Mouse (Mus musculus): ENCODE results near the gene Arsg.
"Not testable (repeated sequence)": the region's sequence is repeated elsewhere in the genome, so short reads cannot be mapped to it uniquely, and the experiment has no call there.

The Arsg gene

DNA sequence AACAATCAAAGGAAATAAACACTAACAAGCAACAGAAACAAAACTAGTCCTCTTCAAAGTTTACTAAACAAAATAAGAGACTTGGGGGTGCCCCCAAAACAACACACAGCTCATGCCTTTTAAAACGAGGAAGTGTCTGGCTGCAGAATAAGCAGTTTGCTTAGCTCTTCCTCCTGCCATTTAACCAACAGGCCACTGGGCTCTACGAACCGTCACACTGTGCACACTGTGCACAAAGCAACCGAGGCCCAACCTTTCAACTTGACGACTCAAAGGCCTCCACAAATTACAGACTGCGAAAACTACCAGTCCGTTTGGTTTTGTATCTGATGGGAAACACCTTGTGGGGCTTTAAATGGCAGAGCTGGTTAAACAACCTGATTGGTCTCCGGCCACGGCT, 3.0 kb upstream of the Arsg start:
- DNase-seq = no peak

DNA sequence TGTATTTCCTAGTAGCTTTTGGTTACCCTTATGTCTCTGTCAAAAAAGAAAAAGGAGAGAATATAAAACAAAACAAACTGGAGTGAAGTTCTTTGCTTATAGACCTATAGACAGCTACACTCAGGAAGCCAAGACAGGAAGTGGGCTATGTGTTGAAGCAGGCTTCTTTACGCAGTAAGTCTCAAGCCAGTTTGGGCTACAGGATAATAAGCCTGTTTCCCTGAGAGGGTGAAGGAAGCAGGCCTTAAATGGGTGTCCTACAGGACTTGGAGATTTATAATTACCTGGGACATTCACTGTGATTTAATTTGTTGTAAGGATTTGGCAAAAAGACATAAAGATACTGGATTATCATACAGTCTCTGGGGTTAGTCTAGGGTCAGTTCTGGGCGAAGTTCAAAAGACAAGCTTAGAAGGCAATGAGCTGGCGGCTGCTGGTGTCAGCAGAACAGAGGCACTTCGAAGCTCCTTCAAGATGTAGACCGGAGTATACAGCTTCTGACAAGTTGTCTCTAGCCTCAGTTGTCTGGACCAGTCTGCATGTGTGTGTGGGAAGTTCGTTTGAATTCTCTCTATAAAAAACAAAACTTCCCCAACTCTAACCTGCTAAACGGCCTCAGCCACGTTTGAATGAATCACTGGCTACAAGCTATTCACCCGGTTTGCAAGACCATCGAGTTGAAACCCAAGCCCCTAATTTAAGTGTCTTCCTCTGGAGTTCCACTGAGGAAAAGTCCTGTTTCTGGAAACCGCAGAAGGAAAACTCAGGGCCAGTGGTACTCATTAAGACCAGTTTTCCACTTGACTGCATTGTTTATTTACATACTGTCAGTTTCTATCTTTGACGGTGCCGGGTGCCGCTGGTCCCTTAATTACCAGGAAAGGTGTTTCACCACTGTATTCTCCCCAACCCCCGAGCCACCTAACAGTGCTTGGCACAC, 2.0 kb upstream of the Arsg start:
- no peak for DNase-seq

DNA sequence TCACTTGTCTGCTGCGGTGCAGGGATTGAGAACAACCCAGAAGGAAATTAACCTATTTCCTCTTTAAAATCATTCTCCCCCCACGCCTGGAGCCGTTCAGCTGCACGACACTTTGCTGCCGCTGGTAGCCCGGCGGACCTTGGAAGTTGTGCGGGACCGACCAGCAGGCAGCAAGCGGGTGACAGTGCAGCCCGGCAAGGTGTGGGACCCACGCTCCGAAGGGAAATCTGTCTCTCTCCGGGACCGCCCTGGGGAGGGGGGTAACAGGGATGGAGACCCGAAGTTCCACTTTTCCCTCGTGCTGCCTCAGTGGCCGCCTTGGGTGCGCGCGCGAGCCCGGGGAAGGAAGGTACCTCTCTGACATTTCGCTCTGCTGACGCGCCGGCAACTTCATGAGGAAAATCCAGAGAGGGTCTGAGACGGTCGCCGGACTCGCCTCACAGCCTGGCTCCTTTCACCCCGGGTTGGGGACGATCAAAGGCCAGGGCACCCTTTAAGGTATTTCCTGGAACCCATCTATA, 943 bp upstream of the Arsg start:
- peak; percentile 30 for DNase-seq

DNA sequence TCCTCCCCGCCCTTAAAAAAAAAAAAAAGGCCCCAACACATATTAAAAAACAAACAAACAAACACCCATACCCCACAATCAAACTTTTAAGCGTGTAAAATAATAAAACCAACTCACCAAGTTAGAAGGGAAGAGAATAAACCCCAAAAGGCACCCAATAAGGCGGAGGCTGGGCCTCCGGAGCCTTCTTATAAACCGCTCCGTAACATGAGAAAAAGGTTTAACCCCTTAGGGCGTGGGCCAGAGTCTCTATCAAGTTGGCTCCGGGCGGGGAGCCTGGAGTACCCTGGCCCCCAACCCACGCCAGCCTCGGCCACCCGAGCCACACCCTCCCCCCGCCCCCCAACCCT, 378 bp upstream of the Arsg start:
- no peak for DNase-seq

DNA sequence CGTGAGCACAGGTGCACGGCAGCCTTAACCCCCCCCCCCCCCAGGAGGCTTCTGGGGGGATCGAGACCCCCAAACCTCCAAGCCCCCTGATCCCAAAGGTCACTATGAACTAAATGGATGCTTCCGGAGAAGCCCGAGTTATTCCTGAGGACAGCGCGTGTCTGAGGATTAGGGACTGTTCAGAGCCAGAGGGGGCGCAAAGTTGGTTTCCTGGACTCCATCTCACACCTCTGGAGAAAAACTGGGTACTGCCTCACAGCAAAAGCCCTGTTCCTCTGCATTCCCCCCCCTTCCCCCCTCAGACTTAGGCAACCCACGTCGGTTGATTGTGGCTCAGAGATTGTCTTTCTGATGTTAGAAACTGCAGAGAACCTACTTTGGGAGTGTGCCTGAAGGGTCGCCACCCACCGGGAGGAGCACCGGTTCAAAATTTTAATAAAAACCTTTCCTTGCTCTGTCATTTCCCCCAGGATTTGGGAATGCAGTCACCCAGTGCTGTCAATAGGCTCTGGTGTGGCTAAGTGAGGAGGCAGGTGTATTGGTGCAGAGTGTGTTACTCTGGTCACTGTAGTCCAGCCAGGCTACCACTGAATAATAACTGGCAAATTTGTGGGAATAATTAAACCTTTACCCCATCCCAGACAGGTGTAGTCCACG, 1.0 kb downstream of the Arsg start:
- DNase-seq = no peak

DNA sequence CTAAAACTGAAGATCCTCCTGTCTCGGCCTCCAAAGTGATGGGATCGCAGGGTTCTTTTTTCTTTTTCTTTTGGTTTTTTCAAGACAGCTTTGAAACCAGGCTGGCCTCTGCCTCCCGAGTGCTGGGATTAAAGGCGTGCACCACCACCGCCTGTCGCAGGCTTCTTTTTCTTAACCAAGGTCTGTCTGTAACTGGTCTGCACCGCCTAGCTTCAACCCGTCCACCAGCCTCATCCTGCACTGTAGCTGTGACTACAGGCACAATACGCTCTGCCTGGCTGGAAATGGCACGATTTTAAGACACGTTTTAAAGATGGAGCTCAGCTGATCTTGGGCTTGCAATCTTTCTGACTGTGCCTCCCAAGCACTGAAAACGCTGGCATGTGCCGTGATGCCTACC, 1.7 kb downstream of the Arsg start:
- DNase-seq = no peak

DNA sequence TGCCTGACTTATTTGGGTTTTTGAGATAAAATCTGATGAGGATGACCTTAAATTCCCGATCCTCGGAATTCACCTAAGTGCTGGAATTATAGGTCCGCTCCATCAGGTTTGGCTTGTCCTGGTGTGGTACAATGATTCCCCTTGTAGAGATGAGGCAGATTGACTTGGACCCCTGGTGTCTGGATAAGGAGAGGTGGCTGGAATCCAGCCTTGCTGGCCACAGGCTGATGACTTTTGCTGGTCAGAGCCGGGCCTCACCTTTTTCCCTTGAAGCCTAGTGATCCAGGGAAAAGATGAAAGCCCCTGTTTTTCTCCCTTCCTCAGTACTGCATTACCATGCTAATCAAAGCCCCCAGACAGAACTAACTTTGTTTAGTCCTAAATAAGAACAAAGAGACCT, 2.5 kb downstream of the Arsg start:
- no peak for DNase-seq

DNA sequence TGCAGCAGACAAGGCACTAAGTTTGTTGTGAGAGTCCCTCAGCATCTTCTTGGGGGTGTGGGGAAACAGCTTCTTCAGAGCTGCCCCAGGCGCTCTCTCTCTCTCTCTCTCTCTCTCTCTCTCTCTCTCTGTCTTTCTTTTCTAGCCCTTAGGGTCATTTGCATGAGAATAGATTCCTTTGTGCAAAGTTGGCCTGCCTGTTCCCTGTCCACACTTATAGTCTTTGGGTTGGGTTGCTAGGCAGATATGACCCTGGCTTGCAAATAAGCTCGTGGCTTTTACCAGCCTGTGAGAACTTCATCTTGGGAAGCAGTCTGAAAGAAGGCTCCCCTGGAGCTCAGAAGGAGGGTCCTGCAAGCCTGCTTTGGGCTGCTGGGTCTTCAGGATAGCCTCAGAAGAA, 3.1 kb downstream of the Arsg start:
- no peak for DNase-seq

DNA sequence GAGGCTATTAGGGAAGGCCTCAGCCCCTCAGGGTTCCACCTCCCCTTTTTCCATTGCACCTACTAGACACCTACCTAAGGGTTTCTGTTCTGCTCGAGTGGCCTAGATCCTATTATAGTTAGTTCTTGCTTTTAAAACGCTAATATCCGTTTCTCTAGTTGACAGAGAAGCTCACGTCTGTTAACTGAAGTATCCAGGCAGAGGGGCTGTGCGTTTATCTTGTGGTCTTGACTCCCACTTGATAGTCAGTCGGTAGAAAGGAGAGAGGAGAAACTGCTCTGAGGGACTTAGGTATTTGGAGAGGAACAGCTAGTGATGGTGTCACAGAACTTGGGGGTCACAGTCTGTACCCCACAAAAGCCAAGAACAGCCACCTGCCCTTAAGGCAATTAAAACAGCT, 3.5 kb downstream of the Arsg start:
- no peak for DNase-seq

DNA sequence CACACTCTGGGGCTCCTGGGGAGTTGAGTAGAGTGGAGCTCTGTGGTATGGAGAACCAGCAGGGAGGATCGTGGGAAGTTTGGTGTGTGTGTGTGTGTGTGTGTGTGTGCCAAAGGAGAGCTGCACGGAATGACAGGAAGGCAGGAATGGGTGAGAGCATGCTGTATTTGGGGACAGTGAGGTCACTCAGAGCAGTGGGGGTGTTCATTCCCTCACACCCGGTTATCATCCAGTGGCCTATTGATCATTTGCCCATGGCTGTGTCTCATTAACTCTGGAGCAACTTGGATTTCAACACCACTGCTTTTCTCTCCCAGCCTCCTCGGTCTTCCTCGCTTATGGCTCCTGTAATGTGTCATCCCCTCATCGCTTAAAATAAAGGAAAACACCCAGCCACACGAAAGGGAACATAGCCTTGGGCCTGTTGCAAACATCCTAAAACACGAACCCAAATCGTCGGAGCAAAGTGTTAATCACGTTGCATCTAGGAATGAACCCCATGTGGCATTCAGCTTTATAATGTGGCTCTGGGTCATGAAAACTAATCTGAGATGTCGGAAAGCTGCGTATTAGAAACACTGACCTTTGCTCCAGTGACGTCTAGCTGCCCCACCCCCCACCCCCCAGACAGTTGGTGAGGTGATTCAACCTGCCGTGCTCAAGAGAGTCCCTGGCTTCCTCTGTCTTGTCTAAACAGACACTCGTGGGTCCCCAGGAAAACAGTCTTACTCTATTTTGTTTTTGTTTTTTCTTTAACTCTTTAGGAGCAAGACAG, 4.6 kb downstream of the Arsg start:
- no peak for DNase-seq

DNA sequence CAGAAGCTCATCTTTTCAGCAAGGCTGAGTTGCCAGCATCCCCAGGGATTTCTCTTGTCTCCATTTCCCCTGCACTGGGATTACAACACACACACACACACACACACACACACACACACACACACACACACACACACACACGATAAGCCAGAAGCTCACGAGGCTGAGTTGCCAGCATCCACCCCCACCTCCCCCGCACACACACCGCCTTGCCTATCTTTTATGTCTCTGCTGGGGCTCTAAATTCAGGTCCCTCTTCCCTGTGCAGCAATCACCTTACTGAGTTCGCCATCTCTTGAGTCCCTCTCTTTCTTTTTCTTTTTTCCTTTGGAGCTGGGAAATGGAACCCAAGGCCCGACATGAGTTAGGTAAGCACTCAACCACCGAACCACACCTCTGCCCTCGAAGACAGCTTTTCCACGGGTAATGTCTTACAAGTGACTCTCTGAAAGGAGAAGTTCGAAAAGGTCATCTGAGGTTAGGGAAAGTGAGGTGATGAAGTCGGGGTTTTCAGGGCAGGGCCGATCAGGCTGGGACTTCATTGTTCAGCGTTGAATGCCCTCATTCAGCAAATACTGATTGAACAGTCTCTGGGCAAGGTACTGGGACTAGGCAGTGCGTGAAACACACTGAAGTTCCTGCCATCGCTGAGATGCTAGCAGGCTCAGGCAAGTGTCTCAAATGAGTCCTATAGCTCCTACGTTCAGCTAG, 6.6 kb downstream of the Arsg start:
- no peak for DNase-seq

DNA sequence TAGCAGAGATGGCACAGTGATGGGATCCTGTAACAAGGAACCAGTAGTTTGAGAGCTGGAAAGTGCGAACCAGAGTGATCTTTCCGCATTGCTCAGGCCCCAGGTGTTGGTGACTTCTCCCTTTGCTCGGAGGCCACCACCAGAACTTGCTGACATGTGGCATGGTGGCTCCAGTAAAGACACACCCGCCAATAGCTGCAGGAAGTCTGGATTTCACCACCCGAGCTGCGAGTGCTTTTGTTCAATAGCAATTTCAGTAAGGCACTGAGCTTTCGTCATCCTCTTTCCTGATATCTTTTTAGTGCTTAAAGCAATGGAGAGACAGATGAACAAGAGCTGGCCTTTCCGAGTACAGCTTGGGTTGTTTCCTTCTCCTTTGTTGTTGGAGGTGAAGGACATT, 7.3 kb downstream of the Arsg start:
- no peak for DNase-seq

DNA sequence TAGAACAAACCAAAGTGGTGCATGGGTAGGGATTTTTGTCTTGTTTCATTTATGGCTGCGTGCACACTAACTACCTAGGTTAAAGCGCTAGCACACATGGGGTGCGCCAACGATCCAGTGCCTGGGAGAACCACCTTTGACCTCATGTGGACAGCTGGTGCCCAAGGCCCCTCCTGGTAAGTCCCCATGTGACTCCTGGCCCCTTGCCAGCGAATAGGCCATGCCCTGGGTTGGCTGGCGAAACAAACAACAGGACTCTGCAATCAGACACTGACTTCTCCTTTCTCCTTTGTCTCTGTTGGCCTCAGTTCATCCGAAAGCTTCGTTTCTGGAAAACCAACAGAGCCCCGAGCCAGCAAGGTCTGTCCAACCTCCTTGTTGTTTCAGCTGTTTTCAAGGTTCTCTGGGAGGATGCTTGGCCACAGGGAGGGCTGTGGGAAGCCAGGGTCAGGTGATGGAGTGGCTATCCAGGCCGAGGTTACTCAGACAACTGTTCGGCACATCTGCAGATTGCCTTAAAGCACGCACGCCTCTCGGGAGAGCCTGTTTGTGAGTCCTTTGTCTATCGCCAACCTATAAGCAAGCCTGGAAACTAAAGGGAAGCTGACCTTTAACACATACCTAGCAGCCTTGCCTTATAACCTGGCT, 12.3 kb downstream of the Arsg start:
- DNase-seq = no peak

DNA sequence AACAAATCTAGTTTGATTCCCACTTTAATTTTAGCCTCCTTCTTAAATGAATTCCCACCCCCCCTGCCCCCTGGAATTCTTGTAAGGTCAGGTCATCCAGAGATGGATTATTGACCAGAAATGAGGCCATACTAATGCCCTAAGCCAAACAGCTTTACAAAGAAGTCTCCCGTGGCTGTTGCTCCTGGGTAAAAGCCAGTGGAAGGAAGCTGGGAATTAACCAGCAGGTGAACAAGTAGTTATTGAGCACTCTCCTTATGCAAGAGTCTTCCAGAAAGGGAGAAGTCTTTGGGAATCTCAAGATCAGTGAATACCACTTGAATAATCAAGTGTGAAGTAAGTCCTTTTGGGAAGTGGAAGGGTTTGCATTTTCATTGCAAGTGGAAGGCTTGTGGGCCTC, 13.9 kb downstream of the Arsg start:
- no peak for DNase-seq

DNA sequence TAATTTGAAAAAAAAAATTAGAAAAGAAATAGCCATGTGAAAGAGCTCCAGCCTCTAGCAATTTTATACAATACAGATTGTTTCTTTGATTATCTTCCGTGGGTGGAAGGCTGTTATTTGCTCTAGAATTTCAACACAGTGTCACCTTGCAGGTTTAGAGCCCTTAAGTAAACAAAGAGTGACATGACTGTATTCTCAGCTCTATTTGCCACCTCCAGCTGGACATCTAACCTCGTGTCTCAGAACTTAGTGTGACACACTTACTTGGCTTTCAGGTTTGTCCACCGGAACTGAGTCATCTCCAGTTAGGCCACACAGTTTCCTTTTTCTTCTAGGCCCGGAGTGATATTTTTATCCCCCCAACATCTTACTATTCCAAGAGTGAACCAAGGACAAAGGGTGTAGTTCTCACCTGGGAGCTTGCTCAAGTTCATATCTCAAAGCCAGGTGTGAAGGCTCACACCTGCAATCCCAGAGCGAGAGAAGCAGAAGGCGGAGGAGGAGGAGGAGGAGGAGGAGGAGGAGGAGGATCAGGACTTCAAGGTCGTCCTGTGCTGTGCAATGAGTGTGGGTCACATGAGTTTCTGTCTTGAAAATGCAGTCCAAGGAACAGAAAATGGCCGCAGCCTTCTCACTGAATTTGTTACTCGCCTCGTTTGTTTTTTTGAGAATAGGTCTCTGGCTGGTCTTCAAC, 15.0 kb downstream of the Arsg start:
- DNase-seq = no peak

DNA sequence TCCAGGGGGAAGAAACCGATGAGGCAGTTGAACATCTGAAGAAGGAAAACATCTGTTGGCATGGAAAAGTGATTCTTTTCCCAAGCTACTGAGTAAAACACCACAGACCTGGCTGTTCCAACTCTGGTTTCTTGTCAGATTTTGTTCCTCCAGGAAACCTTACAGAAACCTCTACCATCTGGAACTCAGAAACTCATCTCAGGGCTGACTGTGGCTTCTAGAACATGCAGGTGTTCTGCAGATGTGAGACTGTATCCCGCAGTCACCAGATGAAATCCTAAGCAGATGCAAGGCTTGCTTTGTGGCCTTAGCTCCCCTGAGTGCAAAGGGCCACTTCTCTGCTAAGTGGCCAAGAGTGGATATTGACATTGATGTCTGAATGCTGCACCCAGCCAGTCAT, 16.6 kb downstream of the Arsg start:
- no peak for DNase-seq

DNA sequence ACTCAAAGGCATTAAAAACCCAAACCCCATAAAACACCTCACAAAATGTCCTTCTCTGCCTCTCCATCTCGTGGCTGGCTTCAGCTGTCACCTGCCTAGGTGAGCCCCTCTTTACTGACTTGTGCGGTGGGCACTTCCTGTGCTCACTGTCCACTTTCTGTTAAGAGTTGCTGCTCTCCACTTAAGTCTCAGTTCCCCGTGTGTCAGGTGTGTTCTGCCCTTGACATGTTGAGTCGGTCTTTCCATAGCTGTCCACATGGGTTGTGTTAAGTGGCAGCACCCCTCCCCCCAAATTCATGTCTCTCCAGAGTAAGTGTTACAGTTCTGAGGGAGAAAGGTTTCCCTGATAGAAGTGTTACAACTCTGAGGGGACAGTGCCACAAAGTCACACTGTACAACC, 18.7 kb downstream of the Arsg start:
- no peak for DNase-seq

DNA sequence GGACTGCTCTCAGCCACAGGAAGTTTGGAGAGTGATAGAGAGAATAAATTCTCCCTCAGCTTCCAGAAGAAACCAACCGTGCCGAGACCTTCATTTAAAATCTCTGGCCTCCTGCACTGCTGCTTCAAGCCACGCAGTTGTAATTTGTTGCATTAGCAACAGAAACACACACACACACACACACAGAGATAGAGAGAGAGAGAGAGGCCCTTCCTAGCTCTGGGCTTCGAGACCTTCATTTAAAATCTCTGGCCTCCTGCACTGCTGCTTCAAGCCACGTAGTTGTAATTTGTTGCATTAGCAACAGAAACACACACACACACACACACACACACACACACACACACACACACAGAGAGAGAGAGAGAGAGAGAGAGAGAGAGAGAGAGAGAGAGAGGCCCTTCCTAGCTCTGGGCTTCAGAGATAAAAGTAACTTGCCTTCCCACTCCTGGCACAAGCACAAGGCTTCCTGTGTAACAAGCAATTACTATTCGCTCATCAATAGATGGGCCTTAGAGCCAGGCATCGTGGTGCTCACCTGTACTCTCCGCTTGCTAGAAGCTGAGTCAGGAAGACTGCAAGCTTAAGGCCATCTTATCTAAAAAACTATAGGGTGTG, 19.8 kb downstream of the Arsg start:
- DNase-seq = not testable (repeated sequence)

DNA sequence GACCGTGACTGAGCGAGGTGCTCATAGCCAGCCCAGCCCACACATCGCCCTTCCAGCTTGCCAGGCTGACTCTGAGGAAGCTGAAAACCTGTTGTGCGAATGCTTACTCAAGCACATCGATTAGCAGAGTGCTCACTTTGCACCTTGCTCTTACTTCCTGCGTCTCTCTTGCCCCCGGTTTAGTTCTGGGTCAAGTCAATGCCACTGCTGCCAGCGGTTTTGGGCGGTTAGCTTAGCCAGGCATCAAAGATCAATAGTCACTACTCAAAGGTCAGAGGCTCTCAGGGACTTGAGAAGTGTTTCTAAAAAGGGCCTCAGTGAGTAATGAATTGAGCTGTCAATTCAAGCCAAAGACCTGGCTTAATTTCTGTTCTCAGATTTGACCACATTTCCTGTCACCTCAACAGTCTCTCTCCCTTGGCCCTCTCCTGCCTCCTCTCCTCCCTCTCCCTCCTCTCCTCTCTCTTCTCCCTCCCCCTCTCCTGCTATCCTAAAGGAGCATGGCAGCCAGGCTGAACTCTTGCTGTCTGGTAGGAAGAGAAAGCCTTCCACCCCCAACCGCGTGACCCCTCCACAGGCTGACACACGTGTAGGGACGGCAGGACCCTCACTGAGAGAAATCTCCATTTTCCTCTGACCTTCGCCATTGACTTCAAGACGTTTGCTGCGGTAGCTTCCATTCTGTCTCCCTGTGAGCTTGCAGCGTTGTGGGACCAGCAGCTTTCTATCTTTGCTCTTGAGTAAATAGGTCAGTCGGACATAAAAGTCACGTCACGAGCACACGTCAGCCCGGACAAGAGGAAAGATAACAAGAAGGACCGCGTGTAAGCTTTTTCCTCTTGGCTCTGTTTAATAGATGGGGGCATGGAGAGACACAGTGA, 22.0 kb downstream of the Arsg start:
- DNase-seq = no peak

DNA sequence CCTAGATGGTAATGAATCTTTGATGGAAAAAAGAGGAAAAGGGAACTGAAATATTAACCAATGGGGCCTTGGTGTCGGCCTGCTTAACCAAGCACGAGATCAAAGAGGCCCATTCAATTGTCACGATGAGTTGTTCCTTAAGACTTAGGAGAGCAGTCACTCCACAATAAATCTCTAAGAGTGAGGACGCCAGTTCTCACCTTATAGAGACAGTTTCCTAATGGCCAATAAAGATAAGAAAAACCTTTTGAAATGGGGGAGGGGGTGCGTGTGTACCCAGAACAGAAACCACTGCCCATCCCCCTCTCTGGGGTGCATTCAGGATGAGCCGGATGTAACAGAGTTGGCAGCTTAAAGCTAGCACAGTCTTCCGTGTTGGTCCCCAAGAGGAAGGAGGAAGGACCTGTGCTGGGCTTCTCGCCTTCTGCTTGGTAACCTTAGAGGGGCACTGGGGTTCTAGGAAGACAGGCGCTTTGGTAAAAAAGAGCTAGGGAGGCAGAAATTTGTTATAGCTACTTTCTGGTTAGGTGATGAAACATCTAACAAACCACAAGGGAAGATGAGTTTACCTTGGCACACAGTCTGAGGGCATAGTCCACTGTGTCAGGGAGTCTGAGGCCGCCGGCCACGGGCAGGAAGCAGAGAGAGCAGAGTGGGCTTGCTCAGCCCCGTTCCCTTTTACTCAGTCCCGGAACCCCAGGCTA, 22.7 kb downstream of the Arsg start:
- DNase-seq = no peak
